Mouse (Mus musculus): ENCODE data around the gene Lclat1.

Gene Lclat1

DNA sequence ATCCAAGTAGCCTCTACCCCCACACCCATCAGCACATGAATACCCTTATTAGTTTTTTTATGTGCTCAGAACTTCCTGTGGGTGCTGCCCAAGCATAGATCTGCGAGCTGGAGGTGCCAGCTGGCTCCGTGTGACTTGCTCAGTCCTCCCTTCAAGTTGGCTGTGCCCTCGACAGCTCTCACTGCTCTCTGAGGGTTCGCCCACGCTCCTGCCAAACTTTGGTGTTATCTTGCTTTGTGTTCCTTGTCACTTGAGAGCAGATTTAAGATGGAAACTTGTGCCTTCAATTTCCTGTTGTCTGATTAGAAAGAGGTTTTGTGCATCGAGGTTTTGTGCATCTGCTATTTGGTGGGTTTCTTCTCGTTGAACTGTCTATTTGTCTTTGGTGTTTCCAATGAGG is 114.3 kb downstream of the Lclat1 start:
- Histone ChIP-seq H3K36me3 (ENCODE audit: control insufficient read depth, insufficient read depth, low read length, poor library complexity, severe bottlenecking) (no peaks in the 10 kb centered on the region), H3K27me3 (ENCODE audit: control insufficient read depth, insufficient read depth, low read length, poor library complexity, severe bottlenecking) (no peaks in the 10 kb centered on the region)
- DNase-seq (ENCODE audit: low read depth, low spot score): peak; percentile 38

- H3K36me3 ChIP-seq (ENCODE audit: control insufficient read depth, insufficient read depth, low read length, poor library complexity, severe bottlenecking): no peaks in the 10 kb centered on the region
- no peaks in the 10 kb centered on the region for H3K27me3 ChIP-seq (ENCODE audit: control insufficient read depth, insufficient read depth, low read length, poor library complexity, severe bottlenecking)
- no peak for DNase-seq (ENCODE audit: low read depth, low spot score)
Measured at GRCm38 (mm10) chr17:73225442-73225841, 117.7 kb downstream of the Lclat1 start.

GRCm38 (mm10) chr17:73225996-73226395 is 118.2 kb downstream of the Lclat1 start:
- H3K36me3 ChIP-seq (ENCODE audit: control insufficient read depth, insufficient read depth, low read length, poor library complexity, severe bottlenecking): no peaks in the 10 kb centered on the region; the same call in 1 of the 2 replicates

GRCm38 (mm10) chr17:73226595-73226994 is 118.8 kb downstream of the Lclat1 start:
- Histone ChIP-seq H3K36me3 (ENCODE audit: control insufficient read depth, insufficient read depth, low read length, poor library complexity, severe bottlenecking) (no peaks in the 10 kb centered on the region; the same call in 1 of the 2 replicates), H3K27me3 (ENCODE audit: control insufficient read depth, insufficient read depth, low read length, poor library complexity, severe bottlenecking) (no peaks in the 10 kb centered on the region)
- DNase-seq (ENCODE audit: low read depth, low spot score): peak; percentile 41

More at GRCm38 (mm10) chr17:73225996-73226395, 118.2 kb downstream of the Lclat1 start:
- DNase-seq (ENCODE audit: low read depth, low spot score): no peak
- H3K27me3 ChIP-seq (ENCODE audit: control insufficient read depth, insufficient read depth, low read length, poor library complexity, severe bottlenecking): no peaks in the 10 kb centered on the region

- Histone ChIP-seq H3K27me3 (ENCODE audit: control insufficient read depth, insufficient read depth, low read length, poor library complexity, severe bottlenecking) (no peaks in the 10 kb centered on the region), H3K36me3 (ENCODE audit: control insufficient read depth, insufficient read depth, low read length, poor library complexity, severe bottlenecking) (no peaks in the 10 kb centered on the region; the same call in 1 of the 2 replicates)
- DNase-seq (ENCODE audit: low read depth, low spot score): no peak
Measured at GRCm38 (mm10) chr17:73227361-73227760, 119.6 kb downstream of the Lclat1 start.

DNA sequence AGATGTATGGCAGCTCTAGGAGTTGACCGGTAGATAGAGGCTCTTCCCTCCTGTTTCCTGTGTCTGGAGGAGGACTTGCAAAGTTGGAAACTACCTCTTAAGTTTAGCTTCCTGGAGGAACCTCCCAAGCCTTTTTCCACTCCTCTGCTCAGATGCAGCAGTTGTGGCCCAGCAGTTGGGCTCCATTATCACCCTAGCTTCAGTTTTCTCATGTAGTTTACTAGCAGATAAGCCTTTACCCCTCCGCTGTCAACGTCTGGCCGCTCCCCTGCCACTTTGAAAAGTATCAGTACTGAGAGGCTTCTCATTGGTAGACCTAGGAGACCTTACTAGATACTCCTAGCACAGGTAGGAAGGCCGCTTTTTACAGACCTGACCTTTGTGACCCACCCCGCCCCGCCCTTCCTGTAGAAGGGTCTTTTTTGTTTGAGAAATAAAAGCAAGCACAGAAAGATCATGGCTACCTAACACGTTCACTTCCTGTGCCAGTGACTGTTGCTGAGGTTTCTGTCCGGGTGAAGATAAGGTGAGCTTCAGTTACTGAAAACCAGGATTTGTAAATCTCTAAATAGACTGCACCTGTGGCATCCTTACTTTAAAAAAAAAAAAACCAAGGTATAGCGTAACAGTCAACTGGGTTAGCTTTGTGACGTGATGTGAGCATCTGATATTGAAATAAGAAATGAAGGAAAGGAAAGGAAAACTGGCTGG is 121.8 kb downstream of the Lclat1 start:
- Histone ChIP-seq H3K36me3 (ENCODE audit: control insufficient read depth, insufficient read depth, low read length, poor library complexity, severe bottlenecking) (no peaks in the 10 kb centered on the region; the same call in 1 of the 2 replicates), H3K27me3 (ENCODE audit: control insufficient read depth, insufficient read depth, low read length, poor library complexity, severe bottlenecking) (no peaks in the 10 kb centered on the region)
- DNase-seq (ENCODE audit: low read depth, low spot score): no peak

- no peaks in the 10 kb centered on the region; the same call in 1 of the 2 replicates for H3K36me3 ChIP-seq (ENCODE audit: control insufficient read depth, insufficient read depth, low read length, poor library complexity, severe bottlenecking)
- no peaks in the 10 kb centered on the region for H3K27me3 ChIP-seq (ENCODE audit: control insufficient read depth, insufficient read depth, low read length, poor library complexity, severe bottlenecking)
- DNase-seq (ENCODE audit: low read depth, low spot score): no peak
Measured at GRCm38 (mm10) chr17:73230340-73230989, 122.7 kb downstream of the Lclat1 start.

- no peaks in the 10 kb centered on the region; the same call in 1 of the 2 replicates for H3K36me3 ChIP-seq (ENCODE audit: control insufficient read depth, insufficient read depth, low read length, poor library complexity, severe bottlenecking)
- H3K27me3 ChIP-seq (ENCODE audit: control insufficient read depth, insufficient read depth, low read length, poor library complexity, severe bottlenecking): no peaks in the 10 kb centered on the region
Measured at GRCm38 (mm10) chr17:73231337-73231736, 123.6 kb downstream of the Lclat1 start.

DNA sequence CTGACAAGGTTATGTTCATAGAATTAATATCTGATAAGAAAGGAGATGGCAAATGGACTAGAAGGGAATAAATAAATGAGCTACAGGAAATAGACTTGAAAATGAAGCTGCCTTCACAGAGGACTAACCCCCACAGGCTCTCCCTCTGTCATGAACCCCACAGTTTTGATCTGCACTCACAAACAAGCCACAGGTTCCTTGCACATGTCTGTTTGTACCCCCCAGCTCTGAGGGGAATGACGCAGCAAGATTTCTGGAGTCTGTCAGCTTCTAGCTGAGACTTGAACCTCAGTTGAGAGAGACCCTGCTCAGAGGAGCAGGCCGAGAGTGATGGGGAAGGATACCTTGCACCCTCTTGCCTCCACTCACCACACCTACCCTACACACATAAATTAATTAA is 124.8 kb downstream of the Lclat1 start:
- Histone ChIP-seq H3K27me3 (ENCODE audit: control insufficient read depth, insufficient read depth, low read length, poor library complexity, severe bottlenecking) (no peaks in the 10 kb centered on the region), H3K36me3 (ENCODE audit: control insufficient read depth, insufficient read depth, low read length, poor library complexity, severe bottlenecking) (no peaks in the 10 kb centered on the region; the same call in 1 of the 2 replicates)
- no peak for DNase-seq (ENCODE audit: low read depth, low spot score)

More at GRCm38 (mm10) chr17:73231337-73231736, 123.6 kb downstream of the Lclat1 start:
- no peak for DNase-seq (ENCODE audit: low read depth, low spot score)

DNA sequence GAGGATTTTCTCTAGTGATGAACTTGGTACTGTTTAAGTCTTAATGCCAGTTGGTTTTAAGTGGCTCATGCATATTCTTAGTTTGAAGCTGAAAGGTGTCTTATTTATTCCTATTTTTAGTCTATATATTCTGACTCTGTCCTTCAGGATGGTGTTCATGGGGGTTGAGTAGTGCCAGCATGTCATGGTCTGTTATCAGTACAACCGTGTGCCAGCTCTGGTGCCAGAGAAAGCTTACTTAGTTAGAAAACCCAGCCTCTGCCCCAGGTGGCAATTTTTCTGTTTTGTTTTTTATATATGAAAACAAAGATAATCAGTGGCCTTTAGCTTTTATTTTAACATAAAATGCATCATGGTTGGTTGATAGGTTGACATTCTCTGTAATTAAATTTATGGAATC is 126.2 kb downstream of the Lclat1 start:
- Histone ChIP-seq H3K36me3 (ENCODE audit: control insufficient read depth, insufficient read depth, low read length, poor library complexity, severe bottlenecking) (no peaks in the 10 kb centered on the region; the same call in 1 of the 2 replicates), H3K27me3 (ENCODE audit: control insufficient read depth, insufficient read depth, low read length, poor library complexity, severe bottlenecking) (no peaks in the 10 kb centered on the region)
- DNase-seq (ENCODE audit: low read depth, low spot score): no peak

DNA sequence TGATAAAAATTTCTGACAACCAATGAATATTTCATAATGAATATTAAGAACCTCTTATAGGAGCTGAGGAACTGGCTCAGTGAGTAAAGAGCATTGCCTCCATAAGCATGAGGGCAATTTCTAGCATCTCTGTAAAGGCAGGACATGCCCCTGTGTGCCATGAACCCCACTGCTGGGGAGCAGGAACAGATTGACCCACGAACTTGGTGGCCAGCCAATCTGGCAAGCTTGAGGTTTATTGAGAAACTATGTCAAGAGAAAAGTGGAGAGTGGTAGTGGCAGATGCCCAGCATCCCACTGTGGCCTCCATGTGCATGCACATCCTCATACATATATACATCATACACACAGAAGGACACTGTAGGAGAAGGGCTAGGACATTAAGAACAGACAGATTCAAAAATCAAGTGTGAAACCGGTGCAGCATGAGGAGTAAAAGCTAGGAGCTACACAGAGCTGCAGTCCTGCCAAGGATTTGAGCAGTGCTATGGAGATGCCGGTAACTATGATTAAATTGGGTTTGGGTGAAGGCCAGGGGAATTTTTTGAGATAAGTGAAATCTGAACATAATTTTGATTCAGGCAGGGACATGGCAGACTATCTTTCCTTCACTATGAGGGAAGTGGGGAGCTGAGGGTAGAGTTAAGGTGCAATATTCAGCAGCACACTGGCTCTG is 129.5 kb downstream of the Lclat1 start:
- Histone ChIP-seq H3K27me3 (ENCODE audit: control insufficient read depth, insufficient read depth, low read length, poor library complexity, severe bottlenecking) (no peaks in the 10 kb centered on the region), H3K36me3 (ENCODE audit: control insufficient read depth, insufficient read depth, low read length, poor library complexity, severe bottlenecking) (no peaks in the 10 kb centered on the region)
- no peak for DNase-seq (ENCODE audit: low read depth, low spot score)

GRCm38 (mm10) chr17:73238501-73238900 is 130.7 kb downstream of the Lclat1 start:
- no peak for DNase-seq (ENCODE audit: low read depth, low spot score)
- H3K36me3 ChIP-seq (ENCODE audit: control insufficient read depth, insufficient read depth, low read length, poor library complexity, severe bottlenecking): no peaks in the 10 kb centered on the region
- no peaks in the 10 kb centered on the region for H3K27me3 ChIP-seq (ENCODE audit: control insufficient read depth, insufficient read depth, low read length, poor library complexity, severe bottlenecking)

DNA sequence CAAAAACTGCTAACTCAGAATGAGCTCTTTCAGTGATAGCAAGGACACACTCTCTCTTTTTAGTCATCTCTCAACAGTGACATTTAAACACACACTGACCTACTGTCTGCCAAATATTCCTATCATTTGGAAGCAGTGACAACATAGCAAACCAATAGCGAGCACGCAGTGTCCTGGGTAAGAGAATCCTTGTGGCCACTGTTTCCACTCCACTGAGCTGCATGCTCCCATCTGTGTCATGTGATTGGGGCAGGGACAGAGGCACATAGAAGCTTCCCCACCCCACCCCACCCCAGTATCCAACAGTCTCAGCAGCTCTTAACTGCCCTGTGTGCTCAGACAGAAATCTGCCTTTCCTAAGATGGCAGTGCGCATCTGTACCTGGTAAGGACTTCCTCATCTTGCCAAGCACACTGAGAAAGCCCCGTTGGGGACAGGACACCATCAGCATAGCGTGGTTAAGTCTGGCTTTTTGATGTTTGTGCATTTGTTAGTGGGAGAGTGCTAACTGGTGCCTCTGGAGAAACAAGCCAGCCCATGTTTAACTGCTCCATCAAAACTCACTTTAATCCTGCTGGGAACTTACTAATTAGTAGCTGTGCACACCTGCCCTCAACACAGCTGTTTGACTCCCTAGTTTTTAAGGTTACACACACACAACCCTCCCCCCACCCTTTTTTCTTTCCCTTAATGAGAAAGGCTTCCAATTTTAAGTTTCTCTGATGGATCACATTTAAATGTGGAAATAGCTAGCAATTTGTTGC is 133.5 kb downstream of the Lclat1 start:
- peak; percentile 63 for DNase-seq (ENCODE audit: low read depth, low spot score)
- H3K27me3 ChIP-seq (ENCODE audit: control insufficient read depth, insufficient read depth, low read length, poor library complexity, severe bottlenecking): no peaks in the 10 kb centered on the region
- H3K36me3 ChIP-seq (ENCODE audit: control insufficient read depth, insufficient read depth, low read length, poor library complexity, severe bottlenecking): no peaks in the 10 kb centered on the region

DNA sequence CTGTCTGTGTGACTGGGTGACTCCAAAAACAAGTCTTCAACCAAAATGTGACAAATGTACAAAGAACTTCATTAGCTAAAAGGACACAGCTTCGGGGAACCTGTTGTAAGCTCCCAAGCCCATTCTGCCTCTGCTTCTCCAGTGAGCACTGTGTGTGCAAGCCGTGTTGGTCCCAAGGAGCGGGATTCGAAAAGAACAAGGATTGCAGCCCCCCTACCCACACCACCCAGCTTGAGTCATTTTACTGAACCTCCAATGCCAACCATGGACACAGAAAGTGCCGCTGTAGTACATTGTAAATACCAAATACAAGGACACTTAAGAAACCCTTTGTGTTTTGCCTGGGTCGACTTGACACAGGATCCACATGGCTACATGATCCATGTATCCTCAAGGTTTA is 135.9 kb downstream of the Lclat1 start:
- H3K36me3 ChIP-seq (ENCODE audit: control insufficient read depth, insufficient read depth, low read length, poor library complexity, severe bottlenecking): no peaks in the 10 kb centered on the region
- H3K27me3 ChIP-seq (ENCODE audit: control insufficient read depth, insufficient read depth, low read length, poor library complexity, severe bottlenecking): no peaks in the 10 kb centered on the region
- DNase-seq (ENCODE audit: low read depth, low spot score): no peak
